Mouse (Mus musculus) CH12.LX (cell line): ENCODE data around the gene Myog. TPM values are rescaled to one million over a fixed set of nuclear protein-coding genes. Genes with fewer than 3 reads are reported as not detected.

Experiments
- DNase-seq: peaks from one replicate; pipeline ENCODE4 v3.0.0-alpha.2; 2013; ENCODE audit errors: extremely low read depth
- H3K27ac ChIP-seq: 2 replicates; pipeline ENCODE4 v1.5.1; 2012; ENCODE audit warnings: low read depth, mild to moderate bottlenecking, control low read depth, moderate library complexity; ENCODE audit not compliant: insufficient read depth
- H3K27me3 ChIP-seq: replicated peaks from 2 replicates; pipeline ENCODE3; 2012; ENCODE audit warnings: inconsistent platforms
- H3K36me3 ChIP-seq, 2 experiments: replicated peaks in 1 of 2; 2 replicates each; pipeline versions ENCODE3 to v1.6.1; 2012; ENCODE audit warnings: inconsistent platforms in 1 of 2, low read length in 1 of 2, mild to moderate bottlenecking in 1 of 2, mixed read lengths in 1 of 2, moderate library complexity in 1 of 2; ENCODE audit not compliant: control insufficient read depth in 1 of 2, insufficient read depth in 1 of 2
- H3K4me1 ChIP-seq, 2 experiments: 2 replicates each; pipeline ENCODE4 v1.6.1; 2012; ENCODE audit warnings: inconsistent platforms in 1 of 2, moderate library complexity in 1 of 2; ENCODE audit not compliant: insufficient read depth in 2 of 2, control insufficient read depth in 1 of 2
- H3K4me2 ChIP-seq: 2 replicates; pipeline ENCODE4 v1.6.1; 2012; ENCODE audit warnings: low read depth, mild to moderate bottlenecking, control low read depth; ENCODE audit not compliant: poor library complexity, insufficient read depth, severe bottlenecking
- H3K4me3 ChIP-seq, 3 experiments: fragments of 150-350 bp in 1 of 3; sonication (generic) in 1 of 3; replicated peaks in 1 of 3; 2 replicates each; pipeline versions ENCODE3 to v1.5.1; 2011 to 2012; ENCODE audit warnings: low read depth in 2 of 3, low read length in 2 of 3, mild to moderate bottlenecking in 2 of 3, moderate library complexity in 2 of 3, control low read depth in 1 of 3, improper control_type of control experiment in 1 of 3, inconsistent platforms in 1 of 3, mixed read lengths in 1 of 3; ENCODE audit not compliant: poor library complexity in 1 of 3
- H3K79me2 ChIP-seq: replicated peaks from 2 replicates; pipeline ENCODE4 v1.6.1; 2012; ENCODE audit warnings: mild to moderate bottlenecking, moderate library complexity; ENCODE audit not compliant: control insufficient read depth, poor library complexity, insufficient read depth, severe bottlenecking; ENCODE audit errors: extremely low read depth
- H3K9ac ChIP-seq: 2 replicates; pipeline ENCODE4 v1.6.1; 2012; ENCODE audit warnings: low read depth, mild to moderate bottlenecking, control low read depth, moderate library complexity; ENCODE audit not compliant: insufficient read depth
- H3K9me3 ChIP-seq: replicated peaks from 2 replicates; pipeline ENCODE3; 2012; ENCODE audit warnings: low read length, inconsistent platforms, mixed read lengths
- BHLHE40 ChIP-seq: IDR thresholded peaks from 2 replicates; pipeline ENCODE4 v1.6.1; 2011; ENCODE audit warnings: mild to moderate bottlenecking, low read depth, low read length, improper control_type of control experiment
- CHD1 ChIP-seq: IDR thresholded peaks from 2 replicates; pipeline ENCODE4 v1.6.1; 2012; ENCODE audit warnings: low read depth, low read length, improper control_type of control experiment, inconsistent platforms
- CHD2 ChIP-seq: IDR thresholded peaks from 2 replicates; pipeline ENCODE4 v1.6.1; 2011; ENCODE audit warnings: low read length, improper control_type of control experiment
- E2F4 ChIP-seq: IDR thresholded peaks from 2 replicates; pipeline ENCODE4 v1.6.1; 2011; ENCODE audit warnings: low read depth, low read length, improper control_type of control experiment; ENCODE audit not compliant: insufficient replicate concordance
- ELF1 ChIP-seq: IDR thresholded peaks from 2 replicates; pipeline ENCODE4 v1.6.1; 2014; ENCODE audit warnings: low read depth, mild to moderate bottlenecking, inconsistent platforms, low read length, improper control_type of control experiment
- EP300 ChIP-seq: IDR thresholded peaks from 2 replicates; pipeline ENCODE4 v1.6.1; 2011; ENCODE audit warnings: low read length, improper control_type of control experiment
- ETS1 ChIP-seq: conservative IDR thresholded peaks from 2 replicates; pipeline ENCODE4 v1.6.1; 2012; ENCODE audit warnings: low read depth, mild to moderate bottlenecking, inconsistent platforms, low read length, improper control_type of control experiment, moderate library complexity
- GABPA ChIP-seq: IDR thresholded peaks from 2 replicates; pipeline ENCODE4 v1.6.1; 2012; ENCODE audit warnings: low read depth, low read length, improper control_type of control experiment, inconsistent platforms; ENCODE audit not compliant: insufficient replicate concordance
- HCFC1 ChIP-seq: IDR thresholded peaks from 2 replicates; pipeline ENCODE4 v1.6.1; 2012; ENCODE audit warnings: low read depth, mild to moderate bottlenecking, inconsistent platforms, low read length, improper control_type of control experiment
- IRF4 ChIP-seq: IDR thresholded peaks from 2 replicates; pipeline ENCODE4 v1.6.1; 2014; ENCODE audit warnings: low read depth, mild to moderate bottlenecking, inconsistent platforms, low read length, improper control_type of control experiment
- MAFK ChIP-seq: IDR thresholded peaks from 2 replicates; pipeline ENCODE4 v1.6.1; 2011; ENCODE audit warnings: low read length, improper control_type of control experiment; ENCODE audit not compliant: insufficient replicate concordance
- MAX ChIP-seq: IDR thresholded peaks from 2 replicates; pipeline ENCODE4 v1.6.1; 2011; ENCODE audit warnings: low read length, improper control_type of control experiment
- MAZ ChIP-seq: IDR thresholded peaks from 2 replicates; pipeline ENCODE4 v1.6.1; 2012; ENCODE audit warnings: low read depth, mild to moderate bottlenecking, inconsistent platforms, low read length, improper control_type of control experiment, moderate library complexity
- MEF2A ChIP-seq: IDR thresholded peaks from 2 replicates; pipeline ENCODE4 v1.6.1; 2014; ENCODE audit warnings: low read depth, mild to moderate bottlenecking, inconsistent platforms, low read length, improper control_type of control experiment, borderline replicate concordance
- MYC ChIP-seq: IDR thresholded peaks from 2 replicates; pipeline ENCODE4 v1.6.1; 2011; ENCODE audit warnings: low read depth, mild to moderate bottlenecking, improper control_type of control experiment, low read length
- NELFE ChIP-seq: IDR thresholded peaks from 2 replicates; pipeline ENCODE4 v1.6.1; 2011; ENCODE audit warnings: low read depth, low read length, improper control_type of control experiment
- NRF1 ChIP-seq: IDR thresholded peaks from 2 replicates; pipeline ENCODE4 v1.6.1; 2014; ENCODE audit warnings: low read depth, mild to moderate bottlenecking, inconsistent platforms, low read length, improper control_type of control experiment, moderate library complexity
- POLR2A ChIP-seq: IDR thresholded peaks from 2 replicates; pipeline ENCODE4 v1.6.1; 2011; ENCODE audit warnings: low read depth, mild to moderate bottlenecking, improper control_type of control experiment, low read length
- POLR2AphosphoS2 ChIP-seq: IDR thresholded peaks from 2 replicates; pipeline ENCODE4 v1.6.1; 2011; ENCODE audit warnings: low read depth, low read length, improper control_type of control experiment
- RAD21 ChIP-seq: IDR thresholded peaks from 2 replicates; pipeline ENCODE4 v1.6.1; 2011; ENCODE audit warnings: low read depth, mild to moderate bottlenecking, low read length, improper control_type of control experiment, moderate library complexity
- RCOR1 ChIP-seq: conservative IDR thresholded peaks from 2 replicates; pipeline ENCODE4 v1.6.1; 2012; ENCODE audit warnings: low read depth, mild to moderate bottlenecking, inconsistent platforms, low read length, improper control_type of control experiment
- SIN3A ChIP-seq: IDR thresholded peaks from 2 replicates; pipeline ENCODE4 v1.6.1; 2012; ENCODE audit warnings: low read length, improper control_type of control experiment, inconsistent platforms
- SMC3 ChIP-seq: IDR thresholded peaks from 2 replicates; pipeline ENCODE4 v1.6.1; 2011; ENCODE audit warnings: low read depth, low read length, improper control_type of control experiment
- TBP ChIP-seq: conservative IDR thresholded peaks from 2 replicates; pipeline ENCODE4 v1.6.1; 2011; ENCODE audit warnings: low read depth, low read length, improper control_type of control experiment
- TCF12 ChIP-seq: IDR thresholded peaks from 2 replicates; pipeline ENCODE4 v1.6.1; 2014; ENCODE audit warnings: low read depth, mild to moderate bottlenecking, inconsistent platforms, low read length, improper control_type of control experiment
- USF1 ChIP-seq: IDR thresholded peaks from 2 replicates; pipeline ENCODE4 v1.6.1; 2014; ENCODE audit warnings: low read depth, mild to moderate bottlenecking, inconsistent platforms, low read length, improper control_type of control experiment
- USF2 ChIP-seq: conservative IDR thresholded peaks from 2 replicates; pipeline ENCODE4 v1.6.1; 2011; ENCODE audit warnings: low read depth, low read length, improper control_type of control experiment
- ZC3H11A ChIP-seq: IDR thresholded peaks from 2 replicates; pipeline ENCODE4 v1.6.1; 2012; ENCODE audit warnings: low read depth, mild to moderate bottlenecking, inconsistent platforms, low read length, improper control_type of control experiment
- ZKSCAN1 ChIP-seq: IDR thresholded peaks from 2 replicates; pipeline ENCODE4 v1.6.1; 2012; ENCODE audit warnings: low read depth, inconsistent platforms, low read length, improper control_type of control experiment, borderline replicate concordance
- ZMIZ1 ChIP-seq: IDR thresholded peaks from 2 replicates; pipeline ENCODE4 v1.6.1; 2012; ENCODE audit warnings: low read depth, mild to moderate bottlenecking, inconsistent platforms, low read length, improper control_type of control experiment
- ZNF384 ChIP-seq: IDR thresholded peaks from 2 replicates; pipeline ENCODE4 v1.6.1; 2012; ENCODE audit warnings: low read depth, low read length, improper control_type of control experiment, inconsistent platforms
- dilution Hi-C: fragments of 300-500 bp; cut with MboI; formaldehyde crosslinking; loops from 2 replicates; pipeline ENCODE4 v1.14.3; 2020; ENCODE audit warnings: low sequenced_read_pairs; ENCODE audit not compliant: extremely low pct_unique_long_range_greater_than_20kb, extremely low pct_ligation_motif_present
- in situ Hi-C: fragments of 300-500 bp; cut with MboI; formaldehyde crosslinking; loops from 3 replicates; pipeline ENCODE4 v1.14.3; 2019; ENCODE audit warnings: low sequenced_read_pairs, low pct_ligation_motif_present, low pct_unique_long_range_greater_than_20kb, mixed read lengths
- polyA plus RNA-seq: library from polyadenylated mRNA; unstranded; fragments of >175 nt; gene quantifications from 2 replicates; pipeline ENCODE4 v1.2.1, GENCODE M21; 2012; ENCODE audit warnings: low read depth; ENCODE audit not compliant: insufficient read length
- total RNA-seq, 2 experiments: library from RNA; depleted of rRNA; stranded (reverse); fragments of 300-350 nt in 1 of 2; fragments of >200 nt in 1 of 2; gene quantifications; 2 replicates each; pipeline ENCODE4 v1.2.3; 2012 to 2014

Gene Myog
- total and polyA plus RNA-seq, 3 experiments, result not detected

DNA sequence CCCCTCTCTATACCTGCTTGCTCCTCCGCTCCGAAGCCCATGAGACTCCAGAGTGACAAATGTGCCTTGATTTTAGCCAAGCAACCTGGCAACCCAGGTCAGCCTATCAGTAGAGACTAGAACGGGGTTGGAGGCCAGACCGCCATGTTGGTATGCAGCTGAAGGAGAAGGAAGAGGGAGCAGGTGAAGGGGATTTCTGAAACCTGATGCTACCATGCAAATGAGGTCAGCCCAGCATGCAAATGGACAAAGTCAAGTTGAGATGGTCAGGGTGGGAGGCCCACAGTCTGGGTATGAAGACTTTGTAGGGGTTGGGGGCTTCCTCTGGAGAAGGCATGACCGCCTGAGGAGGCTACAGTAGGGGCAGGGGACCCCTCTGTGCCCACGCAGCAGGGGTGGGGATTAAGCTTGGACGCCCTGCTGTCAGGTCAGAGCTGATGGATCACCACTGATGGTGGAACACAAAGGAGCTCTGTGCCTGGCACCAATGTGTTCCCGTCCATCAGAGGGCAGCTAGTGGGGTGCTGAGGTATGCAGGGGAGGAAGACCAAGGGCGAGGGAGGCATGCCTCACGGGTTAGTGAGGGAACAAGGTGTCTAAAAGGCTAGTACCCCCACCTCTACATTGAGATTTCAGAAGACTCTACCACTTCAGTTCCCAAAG, 4.2 kb upstream of the Myog start:
- Histone ChIP-seq H3K9me3 (no peaks in the 10 kb centered on the region), H3K4me2 (peak overlapping the region; percentile 27; the same call in 1 of the 2 replicates), H3K27ac (peak overlapping the region; percentile 2; the same call in 1 of the 2 replicates), H3K4me1 (peaks cover 36 to 83% of the 10 kb centered on the region in 2 experiments), H3K79me2 (no peaks in the 10 kb centered on the region), H3K9ac (no peak overlapping the region), H3K27me3 (no peaks in the 10 kb centered on the region), H3K36me3 (no peaks in the 10 kb centered on the region), H3K4me3 (peak overlapping the region in 2 of 3 experiments; percentile 13 to 49)
- peak; percentile 76 for TF ChIP-seq MEF2A
- peak; percentile 68 for TF ChIP-seq IRF4
- TF ChIP-seq RCOR1, result peak; percentile 52; the same call in 1 of the 2 replicates
- no peak for TF ChIP-seq ZKSCAN1
- TF ChIP-seq SMC3, result no peak
- peak; percentile 57 for TF ChIP-seq MAX
- TF ChIP-seq POLR2AphosphoS2, result no peak
- TF ChIP-seq ZC3H11A, result no peak
- no peak for TF ChIP-seq SIN3A
- no peak for TF ChIP-seq RAD21
- TF ChIP-seq USF1, result no peak
- peak; percentile 77 for TF ChIP-seq ETS1
- 0 out of 2 replicates have a peak, but pooled peaks have one; percentile 45 for TF ChIP-seq TBP
- TF ChIP-seq CHD2, result peak; percentile 49; the same call in 1 of the 2 replicates
- no peak for TF ChIP-seq E2F4
- peak; percentile 64 for TF ChIP-seq ELF1
- peak; percentile 41 for TF ChIP-seq NRF1
- peak; percentile 40 for TF ChIP-seq HCFC1
- peak; percentile 58 for TF ChIP-seq BHLHE40
- TF ChIP-seq CHD1, result peak; percentile 72; the same call in 1 of the 2 replicates
- TF ChIP-seq GABPA, result no peak
- peak; percentile 38; the same call in 1 of the 2 replicates for TF ChIP-seq MAZ
- TF ChIP-seq ZMIZ1, result no peak
- peak; percentile 81 for TF ChIP-seq TCF12
- peak; percentile 82 for TF ChIP-seq EP300
- peak; percentile 41; the same call in 1 of the 2 replicates for TF ChIP-seq POLR2A
- TF ChIP-seq ZNF384, result no peak
- no peak for TF ChIP-seq NELFE
- no peak for TF ChIP-seq USF2
- TF ChIP-seq MYC, result no peak
- TF ChIP-seq MAFK, result 0 out of 2 replicates have a peak, but pooled peaks have one; percentile 38
- dilution Hi-C loops (no loop called here), in situ Hi-C loops (no loop called here)
- DNase-seq, result peak; percentile 73
